Mouse (Mus musculus) liver, postnatal 0 days (tissue): Measurements from ENCODE around the gene Zswim5. TPM values are rescaled to one million over a fixed set of nuclear protein-coding genes. Genes with fewer than 3 reads are reported as not detected.

Experiments used
- ATAC-seq: fragments of 200-750 bp; cut with Nextera tagmentation; 2 replicates; pipeline ENCODE4 v1.8.0; 2017; ENCODE audit warnings: mild to moderate bottlenecking, moderate library complexity
- DNase-seq: peaks from one replicate; pipeline ENCODE4 v3.0.0-alpha.2; 2016
- H3K27ac ChIP-seq: fragments of 300-500 bp; sonication (generic); 2 replicates; pipeline ENCODE4 v1.5.1; 2014; ENCODE audit warnings: antibody characterized with exemption, moderate library complexity, mild to moderate bottlenecking, low read depth
- H3K27me3 ChIP-seq: fragments of 300-500 bp; sonication (generic); 2 replicates; pipeline ENCODE4 v1.6.1; 2014; ENCODE audit warnings: low read length, control low read depth, mixed read lengths; ENCODE audit not compliant: insufficient read depth
- H3K36me3 ChIP-seq: fragments of 300-500 bp; sonication (generic); replicated peaks from 2 replicates; pipeline ENCODE4 v1.6.1; 2014; ENCODE audit warnings: mild to moderate bottlenecking, control low read depth, low read length, moderate library complexity, mixed read lengths; ENCODE audit not compliant: insufficient read depth
- H3K4me1 ChIP-seq: fragments of 300-500 bp; sonication (generic); 2 replicates; pipeline ENCODE4 v1.6.1; 2014; ENCODE audit warnings: antibody characterized with exemption, mild to moderate bottlenecking, control low read depth; ENCODE audit not compliant: insufficient read depth
- H3K4me2 ChIP-seq: fragments of 300-500 bp; sonication (generic); 2 replicates; pipeline ENCODE4 v1.6.1; 2014; ENCODE audit warnings: low read depth, mild to moderate bottlenecking, low read length, moderate library complexity, mixed read lengths
- H3K4me3 ChIP-seq: fragments of 300-500 bp; sonication (generic); 2 replicates; pipeline ENCODE4 v1.5.1; 2014; ENCODE audit warnings: low read depth, low read length
- H3K9ac ChIP-seq: fragments of 300-500 bp; sonication (generic); replicated peaks from 2 replicates; pipeline ENCODE4 v1.6.1; 2014; ENCODE audit warnings: mild to moderate bottlenecking, moderate library complexity
- H3K9me3 ChIP-seq: fragments of 300-500 bp; sonication (generic); 2 replicates; pipeline ENCODE4 v1.6.1; 2016; ENCODE audit warnings: mild to moderate bottlenecking, control low read depth, low read length, mixed read lengths
- CTCF ChIP-seq: sonication (generic); IDR thresholded peaks from 2 replicates; pipeline ENCODE4 v1.5.1; 2016; ENCODE audit warnings: antibody characterized with exemption, low read depth
- EP300 ChIP-seq: IDR thresholded peaks from 2 replicates; pipeline ENCODE4 v1.6.1; 2016; ENCODE audit warnings: antibody characterized with exemption, low read depth, mild to moderate bottlenecking
- WGBS: fragments of 180-500 bp; shearing (Covaris S2); extraction: QIAGEN DNeasy Blood & Tissue Kit; methylation state at CpG from one replicate; pipeline ENCODE4 v1.1.7; 2014; ENCODE audit not compliant: insufficient replicate concordance; 5-methylcytosine and 5-hydroxymethylcytosine counted together
- polyA plus RNA-seq: library from polyadenylated mRNA; unstranded; fragments of >200 nt; fragmentation: Nextera tagmentation; extraction: Ambion mirVana; gene quantifications from 2 replicates; pipeline ENCODE4 v1.2.1, GENCODE M21; 2015

The Zswim5 gene
- polyA plus RNA-seq, 1 experiment from 2014 or later: 0.06 TPM

GRCm38 (mm10) chr4:116986400-116987121 is 109.4 kb downstream of the Zswim5 start:
- Histone ChIP-seq H3K9ac (no peak overlapping the region), H3K9me3 (no peaks in the 10 kb centered on the region), H3K36me3 (peaks cover 25% of the 10 kb centered on the region), H3K27me3 (no peaks in the 10 kb centered on the region), H3K4me2 (no peak overlapping the region), H3K4me1 (0 out of 2 replicates have a peak, but pooled peaks cover 4% of the 10 kb centered on the region), H3K4me3 (no peak overlapping the region), H3K27ac (no peak overlapping the region)
- TF ChIP-seq EP300 (no peak), CTCF (peak; percentile 87)
- 55% methylated on average over 17 of the region's 17 CpGs for WGBS
- ATAC-seq (peak; percentile 87), DNase-seq (peak; percentile 85)

GRCm38 (mm10) chr4:116987122-116987456 is 109.9 kb downstream of the Zswim5 start:
- Histone ChIP-seq H3K9me3 (no peaks in the 10 kb centered on the region), H3K27ac (no peak overlapping the region), H3K4me2 (no peak overlapping the region), H3K36me3 (peaks cover 28% of the 10 kb centered on the region), H3K4me1 (0 out of 2 replicates have a peak, but pooled peaks cover 4% of the 10 kb centered on the region), H3K4me3 (no peak overlapping the region), H3K27me3 (no peaks in the 10 kb centered on the region), H3K9ac (no peak overlapping the region)
- DNase-seq: no peak
- ATAC-seq: no peak
- no peak for TF ChIP-seq CTCF
- no peak for TF ChIP-seq EP300
- WGBS: 64% methylated on average over 5 of the region's 5 CpGs

GRCm38 (mm10) chr4:116989731-116990130 is 112.6 kb downstream of the Zswim5 start:
- 89% methylated on average over 6 of the region's 6 CpGs for WGBS
- peaks cover 34% of the 10 kb centered on the region for H3K36me3 ChIP-seq
- H3K27ac ChIP-seq: no peak overlapping the region
- no peak for DNase-seq
- no peak overlapping the region for H3K9ac ChIP-seq
- no peak overlapping the region for H3K4me2 ChIP-seq
- TF ChIP-seq EP300: no peak
- no peak for TF ChIP-seq CTCF
- no peak overlapping the region for H3K4me3 ChIP-seq
- ATAC-seq: no peak
- no peaks in the 10 kb centered on the region for H3K9me3 ChIP-seq
- peaks cover 15% of the 10 kb centered on the region for H3K4me1 ChIP-seq
- H3K27me3 ChIP-seq: no peaks in the 10 kb centered on the region

- H3K27ac ChIP-seq: no peak overlapping the region
Observed at GRCm38 (mm10) chr4:116991366-116991765, 114.2 kb downstream of the Zswim5 start.

GRCm38 (mm10) chr4:116993672-116994621 is 116.8 kb downstream of the Zswim5 start, which contains the start of gene Urod:
Gene Urod (minus strand): TSS chr4:116994413.
- DNase-seq: peak; percentile 96
- peaks cover 41% of the 10 kb centered on the region for H3K36me3 ChIP-seq
- H3K27ac ChIP-seq: peak within 1 kb of the TSS; percentile 91
- peak; percentile 92 for ATAC-seq
- under 1% methylated on average over 38 of the region's 38 CpGs for WGBS
- peak within 1 kb of the TSS; percentile 98 for H3K4me2 ChIP-seq
- H3K9me3 ChIP-seq: no peaks in the 10 kb centered on the region
- TF ChIP-seq EP300 (peak; percentile 91), CTCF (peak; percentile 12; the same call in 1 of the 2 replicates)
- peaks cover 24% of the 10 kb centered on the region for H3K4me1 ChIP-seq
- H3K4me3 ChIP-seq: peak within 1 kb of the TSS; percentile 99
- H3K27me3 ChIP-seq: no peaks in the 10 kb centered on the region
- peak within 1 kb of the TSS; percentile 96 for H3K9ac ChIP-seq

More at GRCm38 (mm10) chr4:116991366-116991765, 114.2 kb downstream of the Zswim5 start:
- Histone ChIP-seq H3K9me3 (no peaks in the 10 kb centered on the region), H3K4me1 (peaks cover 25% of the 10 kb centered on the region), H3K4me2 (peak overlapping the region; percentile 76), H3K27me3 (no peaks in the 10 kb centered on the region), H3K9ac (no peak overlapping the region), H3K36me3 (peaks cover 34% of the 10 kb centered on the region), H3K4me3 (0 out of 2 replicates have a peak overlapping the region, but pooled peaks have one; percentile 99)
- ATAC-seq (no peak), DNase-seq (peak; percentile 87)
- TF ChIP-seq EP300 (no peak), CTCF (peak; percentile 97)
- WGBS: 10% methylated on average over 7 of the region's 7 CpGs
